Mouse (Mus musculus) thymus, adult 18-20 months (tissue): ENCODE measurements around the gene Bcat2.

ENCODE experiments used
- DNase-seq, 2 experiments: peaks; one replicate each; pipeline ENCODE4 v3.0.0; 2022; ENCODE audit warnings: mixed read lengths in 2 of 2

Bcat2 gene

GRCm38 (mm10) chr7:45550821-45551511 lies 19.0 kb upstream of the Bcat2 start:
- DNase-seq, result no peak

GRCm38 (mm10) chr7:45551512-45551883 lies 18.5 kb upstream of the Bcat2 start:
- DNase-seq, result no peak

- DNase-seq, result no peak
Measured at GRCm38 (mm10) chr7:45553519-45553918, 16.4 kb upstream of the Bcat2 start.

GRCm38 (mm10) chr7:45553990-45554389 lies 16.0 kb upstream of the Bcat2 start:
- DNase-seq, result no peak

- DNase-seq, result no peak
Measured at GRCm38 (mm10) chr7:45554744-45555143, 15.2 kb upstream of the Bcat2 start, which contains the start of gene Hsd17b14. Gene Hsd17b14, plus strand, starts transcription at chr7:45554893.

- DNase-seq, result peak; percentile 59 to 60
Measured at GRCm38 (mm10) chr7:45555787-45556186, 14.2 kb upstream of the Bcat2 start.

GRCm38 (mm10) chr7:45558907-45559306 lies 11.0 kb upstream of the Bcat2 start:
- DNase-seq, result no peak

GRCm38 (mm10) chr7:45560241-45560640 lies 9.7 kb upstream of the Bcat2 start:
- no peak for DNase-seq

GRCm38 (mm10) chr7:45560843-45561623 lies 8.9 kb upstream of the Bcat2 start:
- peak; percentile 54 to 66 for DNase-seq

GRCm38 (mm10) chr7:45561624-45562520 lies 8.1 kb upstream of the Bcat2 start:
- no peak for DNase-seq

- no peak for DNase-seq
Measured at GRCm38 (mm10) chr7:45564811-45565210, 5.1 kb upstream of the Bcat2 start.

GRCm38 (mm10) chr7:45565446-45565845 lies 4.5 kb upstream of the Bcat2 start:
- DNase-seq, result no peak

GRCm38 (mm10) chr7:45567112-45567779 lies 2.7 kb upstream of the Bcat2 start:
- no peak for DNase-seq

GRCm38 (mm10) chr7:45567780-45568516 lies 2.0 kb upstream of the Bcat2 start:
- DNase-seq, result peak; percentile 86 to 89

GRCm38 (mm10) chr7:45568601-45569473 lies 1.1 kb upstream of the Bcat2 start:
- DNase-seq, result no peak

GRCm38 (mm10) chr7:45571966-45572365 lies 2.0 kb downstream of the Bcat2 start:
- DNase-seq, result no peak

GRCm38 (mm10) chr7:45573954-45574353 lies 4.0 kb downstream of the Bcat2 start:
- DNase-seq, result peak; percentile 65 to 76

GRCm38 (mm10) chr7:45574472-45575379 lies 4.8 kb downstream of the Bcat2 start:
- DNase-seq, result no peak

GRCm38 (mm10) chr7:45585923-45586322 lies 16.0 kb downstream of the Bcat2 start:
- DNase-seq, result no peak
